Mouse (Mus musculus) adrenal gland, postnatal 14 days (tissue): ENCODE results near the gene Fbln5. TPM values are rescaled to one million over a fixed set of nuclear protein-coding genes. Genes with fewer than 3 reads are reported as not detected.

Experiments used
- DNase-seq: peaks from one replicate; pipeline ENCODE4 v3.0.0; 2021; ENCODE audit warnings: mixed read lengths
- long read RNA-seq, 2 experiments: library from polyadenylated mRNA; stranded (forward); transcript quantifications; one replicate each; pipeline ENCODE4 v2.0.0; 2021
- total RNA-seq: library from RNA; stranded (reverse); gene quantifications from 2 replicates; pipeline ENCODE4 v1.2.3, GENCODE M21; 2021

The Fbln5 gene
- 57.7 and 60.3 TPM in 2 replicates for total RNA-seq
- long read RNA-seq, experiment 1, full-length matches to known transcripts: 81 of 98 reads
- long read RNA-seq, experiment 1, partial matches to known transcripts: 6 of 98 reads
- long read RNA-seq, experiment 1, other reads (novel, unspliced or antisense): 11 of 98 reads
- long read RNA-seq, experiment 2, full-length matches to known transcripts: 48 of 62 reads
- long read RNA-seq, experiment 2, partial matches to known transcripts: 6 of 62 reads
- long read RNA-seq, experiment 2, other reads (novel, unspliced or antisense): 8 of 62 reads

GRCm38 (mm10) chr12:101818608-101819370, at the start of gene Fbln5:
Fbln5 (minus strand) TSS chr12:101819055.
- DNase-seq: peak; percentile 68

GRCm38 (mm10) chr12:101862286-101862964, 43.6 kb upstream of the Fbln5 start:
- no peak for DNase-seq

DNA sequence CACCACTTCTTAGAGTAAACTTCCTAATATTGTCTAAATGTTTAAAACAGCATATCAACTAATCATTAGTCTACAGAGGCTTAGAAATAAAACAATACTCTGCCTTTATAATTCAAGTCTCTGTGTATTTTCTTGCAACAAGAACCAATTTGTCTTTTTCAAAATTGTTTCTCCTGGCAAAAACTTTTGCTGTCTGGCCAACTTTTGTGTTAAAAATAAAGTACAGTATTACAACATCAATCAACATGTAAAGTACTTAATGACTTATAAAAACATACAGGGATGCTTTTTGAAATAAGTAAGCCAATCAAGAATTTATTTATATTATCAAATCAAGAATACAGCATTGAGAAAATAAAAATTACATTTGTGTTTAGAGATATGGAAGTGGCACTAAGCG, 41.4 kb upstream of the Fbln5 start:
- DNase-seq: no peak

GRCm38 (mm10) chr12:101858011-101858410, 39.2 kb upstream of the Fbln5 start:
- DNase-seq: no peak

DNA sequence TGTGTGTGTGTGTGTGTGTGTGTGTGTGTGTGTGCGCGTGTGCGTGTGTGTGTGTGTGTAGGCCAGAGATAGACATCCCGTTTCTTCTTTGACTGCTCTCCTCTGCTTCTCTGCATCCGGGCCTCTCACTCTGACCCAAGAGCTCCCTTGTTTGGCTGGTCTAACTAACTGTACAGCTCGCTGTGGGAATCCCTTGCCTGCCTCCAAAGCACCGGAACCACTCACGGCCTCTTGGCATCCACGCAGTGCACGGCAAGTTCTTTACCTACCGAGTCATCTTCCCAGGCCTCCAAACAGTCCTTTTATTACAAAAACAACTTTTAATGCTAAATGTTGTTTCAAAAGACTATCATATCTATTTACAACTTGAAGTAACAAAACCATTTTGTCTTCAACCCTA, 35.5 kb upstream of the Fbln5 start:
- DNase-seq: no peak

DNA sequence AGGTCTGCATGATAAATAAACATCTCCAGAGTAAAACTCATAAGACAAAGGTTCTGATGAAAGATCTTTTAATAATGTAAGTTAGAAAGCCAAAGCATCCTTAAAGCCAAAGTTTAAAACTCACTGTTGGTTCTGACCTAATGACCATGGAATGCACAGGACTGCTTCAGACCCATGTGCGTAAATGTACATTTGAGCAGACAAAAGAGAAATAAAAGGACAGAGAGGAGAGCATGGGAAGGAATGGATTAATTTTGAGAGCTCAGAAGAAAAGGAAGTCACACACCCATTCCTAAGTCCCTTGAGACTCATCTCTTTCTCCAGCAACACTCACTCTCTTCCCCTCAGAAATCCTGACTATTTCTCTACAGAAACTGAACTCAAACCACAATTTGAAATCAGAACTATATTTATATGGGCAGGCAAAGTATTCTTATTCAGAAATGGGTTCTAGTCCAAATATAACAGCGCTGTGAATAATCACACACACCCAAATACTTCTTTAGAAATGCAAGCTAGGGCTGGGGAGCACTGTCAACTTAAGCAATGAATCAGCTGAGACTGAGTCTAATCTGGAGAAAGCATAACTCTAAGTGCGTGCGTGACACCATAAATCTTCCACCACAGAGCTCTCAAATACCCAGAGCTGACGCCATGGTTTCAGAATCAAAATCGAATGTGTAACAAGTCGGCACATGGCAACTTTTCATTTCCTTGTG, 33.1 kb upstream of the Fbln5 start:
- peak; percentile 35 for DNase-seq

- no peak for DNase-seq
These were observed 32.5 kb upstream of the Fbln5 start for GRCm38 (mm10) chr12:101851314-101851713.

DNA sequence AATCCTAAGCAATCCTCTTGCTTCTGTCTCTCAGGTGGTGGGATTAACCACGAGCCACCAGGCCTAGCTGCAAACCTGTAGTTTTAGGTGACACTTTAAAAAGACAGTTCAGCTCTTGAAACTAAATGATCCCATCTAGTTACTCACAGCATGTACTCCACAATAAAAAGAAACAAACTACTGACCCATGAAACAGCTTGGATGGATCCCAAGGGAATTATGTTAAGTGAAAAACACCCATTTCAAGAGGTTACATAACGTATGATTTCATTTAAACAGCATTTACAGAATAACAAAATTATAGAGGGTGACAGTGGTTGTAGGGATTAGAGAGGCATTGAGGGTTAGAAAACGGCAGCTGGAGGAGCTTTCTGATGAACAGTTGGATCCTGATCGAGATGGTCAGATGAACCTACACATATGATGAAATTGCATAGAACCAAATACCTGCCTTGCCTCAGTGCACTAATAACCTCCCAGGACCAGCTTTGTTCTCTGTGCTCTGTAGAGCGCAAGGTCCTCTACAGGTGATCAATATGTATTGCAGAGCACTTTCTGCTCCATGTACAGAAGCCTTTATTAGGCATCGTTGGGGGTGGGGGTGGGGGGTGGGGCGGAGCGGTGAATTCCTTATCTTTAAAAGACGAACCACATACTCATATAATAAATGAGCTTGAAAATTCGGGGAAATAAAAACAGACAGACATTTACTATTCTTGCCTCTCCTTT, 17.9 kb upstream of the Fbln5 start:
- no peak for DNase-seq

DNA sequence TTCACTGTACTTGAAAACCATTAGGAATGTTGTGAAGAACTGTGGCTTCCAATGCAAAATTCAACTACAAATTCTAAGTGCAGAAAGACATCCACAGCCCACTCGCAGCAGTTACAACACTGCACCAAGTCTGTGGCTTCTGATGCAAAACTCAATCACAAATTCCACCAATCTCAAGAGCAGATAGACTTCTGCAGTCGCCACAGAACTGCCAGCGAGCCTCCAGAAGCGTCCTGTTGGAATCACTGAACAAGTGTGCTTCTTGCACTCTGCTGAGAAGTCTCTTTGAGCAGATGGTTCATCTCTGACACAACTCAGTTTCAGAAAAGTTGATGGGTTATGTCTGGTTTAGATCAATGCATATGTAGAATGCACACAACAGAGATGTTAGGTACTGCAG, 15.9 kb upstream of the Fbln5 start:
- no peak for DNase-seq

DNA sequence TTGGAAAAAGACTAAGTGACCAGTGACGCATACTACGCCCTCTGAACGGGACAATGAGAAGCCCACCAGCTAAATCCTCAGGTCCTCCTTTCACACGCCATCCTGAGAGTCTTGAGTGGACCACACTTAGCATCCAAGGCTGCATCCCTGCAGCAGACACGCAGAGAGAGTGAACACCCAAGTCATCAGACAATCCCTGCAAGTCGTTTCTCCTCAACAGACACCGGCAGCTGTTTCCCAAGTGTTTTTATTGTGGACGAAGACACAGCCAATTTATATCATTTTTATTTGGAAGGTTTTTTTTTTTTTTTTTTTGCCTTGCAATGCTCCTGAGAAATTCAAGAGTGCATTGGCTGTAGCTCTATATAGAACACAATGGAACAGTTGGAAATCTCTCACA, 14.9 kb upstream of the Fbln5 start:
- DNase-seq: no peak

DNA sequence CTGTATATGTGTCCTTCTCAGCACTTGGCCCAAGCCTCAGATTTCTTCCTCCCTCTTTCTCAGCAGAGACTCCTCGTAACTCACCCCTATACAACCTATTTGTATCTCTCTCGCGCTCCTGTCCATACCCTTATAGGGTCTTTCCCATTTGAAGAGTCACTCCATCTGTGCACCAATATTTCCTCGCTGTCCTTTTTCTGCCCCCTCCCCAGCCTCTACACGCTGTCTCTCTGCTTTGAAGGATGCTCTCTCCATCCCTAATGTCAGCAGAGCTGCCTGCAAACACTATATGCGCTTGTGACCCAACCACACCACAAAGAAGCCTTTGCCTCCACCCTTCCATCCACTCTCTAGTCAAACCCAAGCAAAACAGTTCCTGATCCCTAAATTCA, 14.3 kb upstream of the Fbln5 start:
- no peak for DNase-seq

GRCm38 (mm10) chr12:101832179-101833114, 13.6 kb upstream of the Fbln5 start:
- DNase-seq: no peak

GRCm38 (mm10) chr12:101831221-101831620, 12.4 kb upstream of the Fbln5 start:
- DNase-seq: peak; percentile 25

- DNase-seq: no peak
These were observed 4.3 kb upstream of the Fbln5 start for GRCm38 (mm10) chr12:101823161-101823560.

GRCm38 (mm10) chr12:101821596-101821995, 2.7 kb upstream of the Fbln5 start:
- DNase-seq: no peak

DNA sequence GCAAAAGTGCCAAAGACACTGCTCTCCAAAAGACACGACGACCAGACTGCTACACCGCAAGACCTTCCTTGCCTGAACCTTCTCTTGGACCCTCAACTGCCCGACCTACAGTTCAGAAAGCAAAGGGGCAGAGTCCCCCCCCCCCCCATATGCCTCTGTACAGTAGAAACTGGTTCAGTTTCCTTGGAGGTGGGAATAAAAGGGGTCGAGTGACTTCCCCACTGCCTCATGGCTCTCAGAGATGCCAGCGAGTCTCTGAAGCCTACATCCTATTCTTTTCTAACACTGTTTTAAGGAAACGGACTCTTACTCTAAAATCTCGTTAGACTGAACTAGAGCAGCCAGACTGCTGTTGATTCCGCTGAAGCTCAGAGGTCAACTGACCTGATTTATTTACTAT, 715 bp upstream of the Fbln5 start:
- no peak for DNase-seq

- no peak for DNase-seq
These were observed 628 bp downstream of the Fbln5 start for GRCm38 (mm10) chr12:101818246-101818607.

GRCm38 (mm10) chr12:101816810-101817209, 2.0 kb downstream of the Fbln5 start:
- DNase-seq: no peak

DNA sequence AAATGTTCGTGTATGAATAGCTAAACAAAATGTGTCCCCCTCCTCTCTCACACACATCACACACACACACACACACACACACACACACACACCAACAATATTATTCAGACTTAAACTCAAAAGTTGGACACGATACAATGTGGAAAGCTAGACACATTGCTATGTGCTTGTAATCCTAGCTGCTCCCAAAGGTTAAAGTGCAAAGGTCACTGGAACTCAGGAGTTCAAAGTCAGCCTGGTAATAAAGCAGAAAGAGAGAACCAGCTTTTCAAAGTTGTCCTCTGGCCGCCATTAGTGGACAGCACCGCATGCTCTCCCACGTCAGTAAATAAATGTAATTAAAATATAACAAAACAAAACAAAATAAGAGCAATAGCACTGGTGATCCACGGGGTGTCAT, 3.1 kb downstream of the Fbln5 start:
- DNase-seq: no peak

DNA sequence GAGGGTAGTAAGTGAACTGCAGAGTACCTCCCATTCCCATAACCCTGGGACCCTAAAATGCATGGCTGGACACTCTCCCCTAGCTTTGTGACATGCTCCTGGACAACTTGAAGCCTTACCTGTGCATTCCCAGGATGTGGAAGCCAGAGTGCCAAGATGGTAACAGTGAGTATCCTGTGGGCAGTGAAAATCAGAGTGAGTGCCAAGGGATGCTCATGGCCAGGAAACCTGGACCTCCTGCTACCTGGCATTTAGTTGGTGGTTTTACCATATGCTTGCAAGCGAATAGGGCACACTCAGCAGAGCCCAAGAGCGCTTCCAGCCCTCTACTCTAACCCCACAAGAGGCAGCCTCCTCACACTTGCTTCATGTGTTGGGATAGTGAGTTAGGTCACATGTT, 4.4 kb downstream of the Fbln5 start:
- DNase-seq: no peak

DNA sequence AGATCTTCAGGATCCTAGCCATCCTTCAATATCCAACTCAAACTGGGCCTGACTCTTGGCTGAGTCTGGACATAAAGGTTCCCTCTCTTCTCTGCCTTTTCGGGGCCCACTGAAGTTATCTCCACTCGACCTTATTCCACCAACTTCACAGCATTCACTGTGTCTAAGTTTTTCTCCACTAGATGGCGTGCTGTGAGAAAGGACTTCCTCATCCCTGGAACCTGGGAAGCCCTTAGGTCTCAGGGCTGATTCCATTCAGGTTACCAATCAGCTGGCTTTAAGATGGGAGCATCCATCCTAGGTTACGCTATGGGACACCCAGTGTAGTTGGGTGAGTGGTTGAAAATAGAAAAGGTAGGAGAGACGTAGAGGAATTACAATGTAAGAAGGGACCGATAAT, 7.7 kb downstream of the Fbln5 start:
- DNase-seq: peak; percentile 26
